Mouse (Mus musculus) lung, adult 2 months (tissue): ENCODE results near the gene Pamr1.

Experiments used
- CTCF ChIP-seq: fragments of 200-500 bp; IDR thresholded peaks from 2 replicates; pipeline ENCODE4 v1.5.1; 2011; ENCODE audit warnings: mild to moderate bottlenecking, low read length, control low read depth; ENCODE audit not compliant: insufficient read depth
- POLR2A ChIP-seq: fragments of 200-500 bp; IDR thresholded peaks from 2 replicates; pipeline ENCODE4 v1.6.1; 2011; ENCODE audit warnings: low read depth, mild to moderate bottlenecking, control low read depth, low read length, borderline replicate concordance; ENCODE audit errors: extremely low read depth

GRCm38 (mm10) chr2:102657726-102658125, 107.9 kb downstream of the Pamr1 start:
- TF ChIP-seq POLR2A = no peak
- TF ChIP-seq CTCF = no peak
